Mouse (Mus musculus) forebrain, embryonic 13.5 days (tissue): Measurements from ENCODE around the gene Eri3. TPM values are rescaled to one million over a fixed set of nuclear protein-coding genes. Genes with fewer than 3 reads are reported as not detected.

ENCODE experiments used
- ATAC-seq: fragments of 200-750 bp; cut with Nextera tagmentation; 2 replicates; pipeline ENCODE4 v1.8.0; 2017
- H3K27ac ChIP-seq: fragments of 300-500 bp; sonication (generic); 2 replicates; pipeline ENCODE4 v1.5.1; 2015; ENCODE audit warnings: inconsistent platforms, mild to moderate bottlenecking, moderate library complexity
- H3K27me3 ChIP-seq: fragments of 300-500 bp; sonication (generic); 2 replicates; pipeline ENCODE4 v1.6.1; 2015; ENCODE audit warnings: mild to moderate bottlenecking, inconsistent platforms
- H3K36me3 ChIP-seq: fragments of 300-500 bp; sonication (generic); 2 replicates; pipeline ENCODE4 v1.6.1; 2015; ENCODE audit warnings: mild to moderate bottlenecking, inconsistent platforms; ENCODE audit not compliant: poor library complexity, severe bottlenecking
- H3K4me1 ChIP-seq: fragments of 300-500 bp; sonication (generic); 2 replicates; pipeline ENCODE4 v1.6.1; 2015; ENCODE audit warnings: inconsistent platforms
- H3K4me2 ChIP-seq: fragments of 300-500 bp; sonication (generic); 2 replicates; pipeline ENCODE4 v1.6.1; 2015; ENCODE audit warnings: inconsistent platforms, mild to moderate bottlenecking, moderate library complexity
- H3K4me3 ChIP-seq: fragments of 300-500 bp; sonication (generic); 2 replicates; pipeline ENCODE4 v1.5.1; 2015; ENCODE audit warnings: mild to moderate bottlenecking, inconsistent platforms
- H3K9ac ChIP-seq: fragments of 300-500 bp; sonication (generic); 2 replicates; pipeline ENCODE4 v1.6.1; 2015; ENCODE audit warnings: mild to moderate bottlenecking, inconsistent platforms
- H3K9me3 ChIP-seq: fragments of 300-500 bp; sonication (generic); replicated peaks from 2 replicates; pipeline ENCODE4 v1.6.1; 2016; ENCODE audit warnings: inconsistent platforms
- WGBS: fragments of 180-500 bp; shearing (Covaris S2); methylation state at CpG from one replicate; pipeline ENCODE4 v1.1.7; 2015; 5-methylcytosine and 5-hydroxymethylcytosine counted together
- polyA plus RNA-seq: library from polyadenylated mRNA; unstranded; fragments of >200 nt; fragmentation: Nextera tagmentation; extraction: Ambion mirVana; gene quantifications from 2 replicates; pipeline ENCODE4 v1.2.1, GENCODE M21; 2015

Gene Eri3
- polyA plus RNA-seq, 1 experiment from 2014 or later, result 188 TPM

GRCm38 (mm10) chr4:117545448-117545847 lies 4.7 kb upstream of the Eri3 start:
- H3K4me3 ChIP-seq, result no peak overlapping the region
- 93% methylated on average over 3 of the region's 3 CpGs for WGBS
- no peak overlapping the region; the same call in 1 of the 2 replicates for H3K27ac ChIP-seq
- no peak for ATAC-seq
- no peak overlapping the region for H3K9ac ChIP-seq
- no peaks in the 10 kb centered on the region for H3K27me3 ChIP-seq
- peaks cover 6% of the 10 kb centered on the region; the same call in 1 of the 2 replicates for H3K4me1 ChIP-seq
- no peak overlapping the region for H3K4me2 ChIP-seq
- no peaks in the 10 kb centered on the region for H3K36me3 ChIP-seq
- H3K9me3 ChIP-seq, result no peaks in the 10 kb centered on the region

DNA sequence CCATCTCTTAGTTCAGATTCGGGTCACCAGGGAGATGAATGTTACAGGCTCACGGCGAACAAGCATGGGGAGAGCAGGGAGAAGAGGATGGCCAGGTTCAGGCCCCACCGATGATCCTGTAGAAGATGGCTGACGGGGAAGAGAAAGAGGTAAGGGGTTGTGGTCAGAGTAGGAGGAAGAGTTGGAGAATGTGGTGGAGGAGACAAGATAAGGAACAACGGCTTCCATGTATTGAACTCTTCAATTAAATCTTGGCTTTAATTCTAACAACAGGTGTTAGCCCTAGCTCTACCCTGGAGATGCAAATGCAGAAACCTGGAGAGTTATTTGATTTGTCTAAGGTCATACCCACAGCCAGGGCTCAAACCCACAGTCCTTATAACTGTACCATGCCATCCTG lies 3.5 kb upstream of the Eri3 start:
- Histone ChIP-seq H3K27me3 (no peaks in the 10 kb centered on the region), H3K4me1 (peaks cover 17% of the 10 kb centered on the region), H3K36me3 (no peaks in the 10 kb centered on the region), H3K9me3 (no peaks in the 10 kb centered on the region), H3K4me2 (no peak overlapping the region), H3K9ac (no peak overlapping the region), H3K27ac (no peak overlapping the region), H3K4me3 (no peak overlapping the region)
- WGBS, result 91% methylated on average over 6 of the region's 6 CpGs
- ATAC-seq, result no peak

- no peak for ATAC-seq
- no peak overlapping the region for H3K4me3 ChIP-seq
- no peaks in the 10 kb centered on the region for H3K9me3 ChIP-seq
- H3K36me3 ChIP-seq, result no peaks in the 10 kb centered on the region
- H3K27me3 ChIP-seq, result no peaks in the 10 kb centered on the region
- peak overlapping the region; percentile 88 for H3K4me2 ChIP-seq
- WGBS, result 43% methylated on average over 6 of the region's 6 CpGs
- H3K4me1 ChIP-seq, result peaks cover 25% of the 10 kb centered on the region
- H3K27ac ChIP-seq, result no peak overlapping the region
- no peak overlapping the region for H3K9ac ChIP-seq
These were observed 589 bp upstream of the Eri3 start for GRCm38 (mm10) chr4:117549576-117549975.

DNA sequence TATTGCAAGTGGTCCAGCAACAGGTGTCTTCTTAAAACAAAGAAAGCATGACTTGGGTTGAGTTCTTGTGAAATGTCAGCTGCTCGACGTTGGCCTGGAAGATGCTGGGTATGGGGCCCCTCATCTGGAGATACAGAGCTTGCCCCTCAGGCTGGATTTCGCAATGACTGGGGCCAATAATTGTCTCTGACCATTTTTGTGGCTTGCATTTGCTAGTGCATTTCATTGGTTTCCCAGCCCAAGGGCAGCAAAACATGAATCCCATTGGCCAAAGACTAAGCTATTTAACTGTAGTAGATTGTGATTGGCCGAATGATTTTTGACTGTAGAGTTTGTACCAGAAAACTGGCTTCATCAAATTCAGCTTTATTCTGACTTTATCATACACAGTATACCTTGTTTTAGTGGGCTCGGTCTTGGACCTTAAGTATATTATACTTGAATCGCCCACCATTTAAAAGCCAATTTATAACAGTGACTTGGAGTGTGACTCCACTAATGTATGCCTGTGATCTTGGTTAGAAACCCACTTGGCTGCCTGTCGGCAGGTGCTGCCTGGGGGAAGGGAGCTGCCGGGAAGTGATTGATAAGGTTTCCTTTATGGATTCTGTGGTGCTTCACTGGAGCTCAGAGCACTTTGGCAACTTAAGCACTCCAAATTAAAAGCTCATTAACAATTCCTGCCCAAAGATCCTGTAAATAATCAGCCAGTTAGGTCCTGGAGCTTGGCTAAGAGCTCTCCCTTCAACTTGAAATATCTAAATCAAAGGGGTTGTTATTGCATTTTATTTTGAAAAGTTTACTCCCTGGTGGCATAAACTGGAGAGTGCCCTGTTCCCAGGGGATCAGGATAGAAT lies 1.2 kb downstream of the Eri3 start:
- H3K9me3 ChIP-seq, result no peaks in the 10 kb centered on the region
- peak overlapping the region; percentile 84 for H3K4me3 ChIP-seq
- peaks cover 33% of the 10 kb centered on the region for H3K4me1 ChIP-seq
- H3K9ac ChIP-seq, result peak overlapping the region; percentile 82
- WGBS, result 70% methylated on average over 8 of the region's 8 CpGs
- peak overlapping the region; percentile 88 for H3K4me2 ChIP-seq
- H3K27me3 ChIP-seq, result no peaks in the 10 kb centered on the region
- H3K36me3 ChIP-seq, result no peaks in the 10 kb centered on the region
- no peak for ATAC-seq
- 0 out of 2 replicates have a peak overlapping the region, but pooled peaks have one; percentile 78 for H3K27ac ChIP-seq

DNA sequence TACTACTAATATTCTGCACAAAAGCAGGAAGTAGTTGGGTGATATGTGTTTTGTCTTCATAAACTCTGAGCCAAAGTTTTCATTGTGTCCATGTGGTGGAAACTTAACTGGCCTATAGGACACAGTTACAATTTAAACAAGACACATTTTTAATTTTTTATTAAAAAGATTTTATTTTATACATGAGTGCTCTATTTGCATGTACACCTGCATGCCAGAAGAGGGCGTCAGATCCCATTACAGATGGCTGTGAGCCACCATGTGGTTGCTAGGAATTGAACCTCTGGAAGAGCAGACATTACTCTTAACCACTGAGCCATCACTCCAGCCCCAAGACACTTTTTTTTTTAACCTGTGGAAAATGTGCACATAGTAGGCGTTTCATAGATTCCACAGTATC lies 5.3 kb downstream of the Eri3 start:
- H3K36me3 ChIP-seq, result peaks cover 9% of the 10 kb centered on the region
- no peaks in the 10 kb centered on the region for H3K27me3 ChIP-seq
- H3K27ac ChIP-seq, result no peak overlapping the region
- H3K9ac ChIP-seq, result no peak overlapping the region
- peaks cover 38% of the 10 kb centered on the region for H3K4me1 ChIP-seq
- H3K4me3 ChIP-seq, result no peak overlapping the region
- no peaks in the 10 kb centered on the region for H3K9me3 ChIP-seq
- H3K4me2 ChIP-seq, result no peak overlapping the region
- 53% methylated on average over 2 of the region's 2 CpGs for WGBS
- ATAC-seq, result no peak

- Histone ChIP-seq H3K4me1 (peaks cover 29% of the 10 kb centered on the region), H3K9me3 (no peaks in the 10 kb centered on the region), H3K27ac (no peak overlapping the region; the same call in 1 of the 2 replicates), H3K36me3 (peaks cover 9% of the 10 kb centered on the region), H3K9ac (no peak overlapping the region), H3K4me3 (no peak overlapping the region), H3K27me3 (no peaks in the 10 kb centered on the region), H3K4me2 (no peak overlapping the region)
- ATAC-seq, result no peak
- WGBS, result 18% methylated on average over 5 of the region's 5 CpGs
These were observed 6.2 kb downstream of the Eri3 start for GRCm38 (mm10) chr4:117556372-117556771.

DNA sequence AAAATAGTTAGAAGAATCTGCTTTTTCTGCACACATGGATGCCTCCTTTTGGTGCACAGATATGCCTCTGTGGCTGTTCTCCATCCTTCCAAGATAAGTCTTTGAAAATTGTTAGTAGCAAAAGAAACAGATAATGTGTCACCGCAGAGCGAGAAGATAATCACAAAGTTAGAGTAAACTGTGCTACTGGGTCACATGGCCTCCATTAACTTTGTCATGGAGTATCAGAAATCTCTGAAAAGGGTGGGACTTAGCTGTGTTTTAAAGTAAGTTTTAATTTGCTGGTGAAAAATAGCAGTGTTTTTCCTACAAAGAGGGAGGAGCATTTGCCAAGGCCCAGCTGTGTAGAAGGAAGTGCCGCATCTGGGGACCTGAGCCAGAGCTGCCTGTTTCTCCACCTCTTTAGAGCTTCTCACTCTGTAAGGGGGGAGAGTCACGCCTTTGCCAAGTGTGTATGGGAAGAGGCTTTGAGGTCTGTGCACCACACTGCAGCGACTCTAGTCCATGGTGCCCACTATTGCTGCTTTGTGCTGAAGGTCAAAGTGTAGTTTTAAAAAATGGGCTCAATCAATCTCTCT lies 7.0 kb downstream of the Eri3 start:
- Histone ChIP-seq H3K36me3 (peaks cover 9% of the 10 kb centered on the region), H3K9ac (no peak overlapping the region), H3K27me3 (no peaks in the 10 kb centered on the region), H3K4me3 (no peak overlapping the region), H3K27ac (no peak overlapping the region), H3K4me1 (peaks cover 21% of the 10 kb centered on the region), H3K9me3 (no peaks in the 10 kb centered on the region), H3K4me2 (no peak overlapping the region)
- no peak for ATAC-seq
- WGBS, result 86% methylated on average over 5 of the region's 5 CpGs

GRCm38 (mm10) chr4:117563967-117564366 lies 13.8 kb downstream of the Eri3 start:
- 89% methylated on average over 9 of the region's 9 CpGs for WGBS
- Histone ChIP-seq H3K4me2 (no peak overlapping the region), H3K36me3 (peaks cover 33% of the 10 kb centered on the region), H3K4me1 (0 out of 2 replicates have a peak, but pooled peaks cover 3% of the 10 kb centered on the region), H3K27me3 (no peaks in the 10 kb centered on the region), H3K9me3 (no peaks in the 10 kb centered on the region), H3K27ac (no peak overlapping the region), H3K9ac (no peak overlapping the region), H3K4me3 (no peak overlapping the region)
- ATAC-seq, result no peak

DNA sequence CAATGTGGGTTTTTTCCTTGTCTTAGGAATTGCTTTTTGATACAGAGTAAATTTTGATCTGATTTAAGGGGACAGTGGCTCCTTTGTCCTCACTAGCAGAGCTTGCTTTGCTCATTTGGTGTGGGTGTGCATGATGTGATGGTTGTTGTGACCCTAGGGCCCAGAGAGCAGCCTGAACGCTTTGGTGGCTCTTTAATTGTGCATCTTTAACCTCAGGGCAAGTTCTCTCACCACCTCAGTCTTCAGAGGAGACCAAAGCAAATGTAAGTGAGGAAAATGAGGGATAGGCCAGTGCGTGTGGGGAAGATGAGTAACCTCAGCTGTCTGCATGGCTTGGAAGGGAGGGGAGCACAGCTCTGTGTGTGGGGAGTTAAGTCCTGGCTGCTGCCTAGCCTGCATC lies 18.7 kb downstream of the Eri3 start:
- 61% methylated on average over 2 of the region's 2 CpGs for WGBS
- Histone ChIP-seq H3K27me3 (no peaks in the 10 kb centered on the region), H3K4me1 (no peaks in the 10 kb centered on the region), H3K4me3 (no peak overlapping the region), H3K4me2 (no peak overlapping the region), H3K9me3 (no peaks in the 10 kb centered on the region), H3K36me3 (peaks cover 32% of the 10 kb centered on the region), H3K27ac (no peak overlapping the region), H3K9ac (no peak overlapping the region)
- ATAC-seq, result no peak

DNA sequence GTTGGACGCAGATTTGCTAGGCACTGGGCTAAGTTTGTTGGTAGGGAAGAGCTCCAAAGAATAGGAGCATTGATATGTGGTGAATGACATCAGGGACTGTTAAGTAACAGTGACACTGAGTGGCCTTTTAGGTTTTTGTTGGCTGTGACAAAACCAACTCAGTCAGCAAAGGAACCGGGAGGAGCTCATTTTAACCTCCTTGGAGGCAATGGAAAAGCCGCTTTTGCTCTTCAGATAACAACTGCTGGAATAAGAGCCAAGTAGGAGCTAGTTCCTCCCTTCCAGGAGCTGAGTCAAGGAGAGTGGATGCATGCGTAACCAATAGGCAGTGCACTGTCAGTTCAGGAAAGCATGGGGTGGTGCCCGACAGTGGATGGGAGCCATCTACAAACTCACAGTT lies 20.8 kb downstream of the Eri3 start:
- Histone ChIP-seq H3K27me3 (no peaks in the 10 kb centered on the region), H3K4me3 (no peak overlapping the region), H3K4me1 (no peaks in the 10 kb centered on the region), H3K27ac (no peak overlapping the region), H3K36me3 (peaks cover 21% of the 10 kb centered on the region), H3K4me2 (no peak overlapping the region), H3K9ac (no peak overlapping the region), H3K9me3 (no peaks in the 10 kb centered on the region)
- ATAC-seq, result no peak
- 61% methylated on average over 5 of the region's 5 CpGs for WGBS

- Histone ChIP-seq H3K27me3 (no peaks in the 10 kb centered on the region), H3K9me3 (no peaks in the 10 kb centered on the region), H3K4me1 (peaks cover 3% of the 10 kb centered on the region; the same call in 1 of the 2 replicates), H3K27ac (no peak overlapping the region), H3K36me3 (peaks cover 10% of the 10 kb centered on the region), H3K4me2 (no peak overlapping the region), H3K4me3 (no peak overlapping the region), H3K9ac (no peak overlapping the region)
- 100% methylated on average over 1 of the region's 1 CpGs for WGBS
- ATAC-seq, result no peak
These were observed 27.4 kb downstream of the Eri3 start for GRCm38 (mm10) chr4:117577579-117577978.

DNA sequence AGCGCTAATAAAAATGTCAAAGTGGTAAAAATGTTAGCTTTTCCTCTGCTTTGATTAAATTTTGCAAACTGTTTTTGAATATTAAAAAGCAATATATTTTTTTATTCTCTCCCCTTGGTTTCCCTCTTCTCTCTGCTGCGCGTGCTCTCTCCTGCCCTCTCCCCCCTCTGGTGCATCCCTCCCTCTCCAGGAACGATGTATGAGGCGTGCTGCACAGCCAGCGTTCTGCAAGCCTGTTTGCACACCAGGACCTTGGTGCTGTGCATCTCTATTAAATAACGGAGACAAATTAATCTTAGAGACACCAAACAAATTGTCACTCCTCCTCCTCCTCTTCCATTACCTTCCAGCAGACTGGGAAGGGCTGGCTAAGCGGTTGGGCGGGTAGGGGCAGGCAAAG lies 31.5 kb downstream of the Eri3 start:
- Histone ChIP-seq H3K4me2 (no peak overlapping the region), H3K4me1 (peaks cover 3% of the 10 kb centered on the region; the same call in 1 of the 2 replicates), H3K4me3 (no peak overlapping the region), H3K36me3 (peaks cover 35% of the 10 kb centered on the region), H3K27me3 (no peaks in the 10 kb centered on the region), H3K27ac (no peak overlapping the region), H3K9me3 (no peaks in the 10 kb centered on the region), H3K9ac (no peak overlapping the region)
- ATAC-seq, result no peak
- WGBS, result 80% methylated on average over 9 of the region's 9 CpGs
